Mouse (Mus musculus) urinary bladder, postnatal 10 days (tissue): ENCODE results near the gene Zfp213.
"Not testable (repeated sequence)": the region's sequence is repeated elsewhere in the genome, so short reads cannot be mapped to it uniquely, and the experiment has no call there.

ENCODE experiments used
- DNase-seq: peaks from one replicate; pipeline ENCODE4 v3.0.0; 2022; ENCODE audit warnings: low spot score

Gene Zfp213

GRCm38 (mm10) chr17:23543983-23544382 is 20.1 kb downstream of the Zfp213 start:
- DNase-seq = no peak

- no peak for DNase-seq
Measured at GRCm38 (mm10) chr17:23543325-23543724, 20.7 kb downstream of the Zfp213 start.

GRCm38 (mm10) chr17:23542835-23543234 is 21.2 kb downstream of the Zfp213 start:
- DNase-seq = no peak

- no peak for DNase-seq
Measured at GRCm38 (mm10) chr17:23542004-23542720, 21.9 kb downstream of the Zfp213 start.

GRCm38 (mm10) chr17:23540605-23541475 is 23.2 kb downstream of the Zfp213 start:
- no peak for DNase-seq

GRCm38 (mm10) chr17:23540106-23540505 is 23.9 kb downstream of the Zfp213 start:
- no peak for DNase-seq

GRCm38 (mm10) chr17:23539608-23540007 is 24.4 kb downstream of the Zfp213 start:
- DNase-seq = no peak

- no peak for DNase-seq
Measured at GRCm38 (mm10) chr17:23538299-23539015, 25.6 kb downstream of the Zfp213 start.

GRCm38 (mm10) chr17:23537554-23538255 is 26.3 kb downstream of the Zfp213 start:
- no peak for DNase-seq

- DNase-seq = not testable (repeated sequence)
Measured at GRCm38 (mm10) chr17:23535046-23535788, 28.8 kb downstream of the Zfp213 start.

- not testable (repeated sequence) for DNase-seq
Measured at GRCm38 (mm10) chr17:23533591-23534490, 30.2 kb downstream of the Zfp213 start.

GRCm38 (mm10) chr17:23531408-23531807 is 32.6 kb downstream of the Zfp213 start:
- DNase-seq = not testable (repeated sequence)

GRCm38 (mm10) chr17:23522941-23523732 is 40.9 kb downstream of the Zfp213 start:
- DNase-seq = not testable (repeated sequence)

- no peak for DNase-seq
Measured at GRCm38 (mm10) chr17:23518701-23519423, 45.2 kb downstream of the Zfp213 start.
